Mouse (Mus musculus) heart, adult 2 months (tissue): Measurements from ENCODE around the gene Srpk1.

ENCODE experiments used
- CTCF ChIP-seq: fragments of 200-600 bp; IDR thresholded peaks from 2 replicates; pipeline ENCODE4 v1.8.1; 2022; ENCODE audit warnings: antibody characterized with exemption, mild to moderate bottlenecking, moderate library complexity
- EP300 ChIP-seq: fragments of 200-500 bp; IDR thresholded peaks from 2 replicates; pipeline ENCODE4 v1.6.1; 2011; ENCODE audit warnings: low read depth, low read length, control low read depth; ENCODE audit not compliant: insufficient read depth
- POLR2A ChIP-seq: fragments of 200-500 bp; IDR thresholded peaks from 2 replicates; pipeline ENCODE4 v1.6.1; 2011; ENCODE audit warnings: mild to moderate bottlenecking, low read depth, low read length, control low read depth; ENCODE audit not compliant: insufficient read depth

GRCm38 (mm10) chr17:28575244-28576125 is 47.0 kb downstream of the Srpk1 start, which contains the start of gene Lhfpl5:
- TF ChIP-seq POLR2A: no peak
- TF ChIP-seq CTCF: no peak
- no peak for TF ChIP-seq EP300
